Mouse (Mus musculus) myocyte (in vitro differentiated cells): ENCODE results near the gene Atf6b.

ENCODE experiments used
- CEBPB ChIP-seq: IDR thresholded peaks from 2 replicates; pipeline ENCODE4 v1.6.1; 2011; ENCODE audit warnings: mild to moderate bottlenecking, moderate library complexity; ENCODE audit not compliant: poor library complexity, insufficient read depth, severe bottlenecking
- E2F4 ChIP-seq: IDR thresholded peaks from one replicate; pipeline ENCODE4 v1.6.1; 2011; ENCODE audit warnings: mild to moderate bottlenecking, control low read depth, moderate library complexity; ENCODE audit not compliant: insufficient read depth
- MAX ChIP-seq: IDR thresholded peaks from one replicate; pipeline ENCODE4 v1.6.1; 2011; ENCODE audit warnings: low read depth, mild to moderate bottlenecking, control low read depth
- MYOD1 ChIP-seq, 3 experiments: IDR thresholded peaks; one replicate each; pipeline ENCODE4 v1.6.1; 2011; ENCODE audit warnings: control low read depth in 2 of 3, low read depth in 2 of 3, mild to moderate bottlenecking in 2 of 3, moderate library complexity in 1 of 3; ENCODE audit not compliant: insufficient read length in 2 of 3, control insufficient read depth in 1 of 3
- MYOG ChIP-seq, 3 experiments: IDR thresholded peaks; one replicate each; pipeline ENCODE4 v1.6.1; 2011; ENCODE audit warnings: control low read depth in 2 of 3, low read depth in 2 of 3, mild to moderate bottlenecking in 2 of 3; ENCODE audit not compliant: insufficient read length in 2 of 3, control insufficient read depth in 1 of 3, insufficient read depth in 1 of 3
- POLR2A ChIP-seq: IDR thresholded peaks from one replicate; pipeline ENCODE4 v1.6.1; 2011; ENCODE audit warnings: low read depth, mild to moderate bottlenecking, control low read depth, moderate library complexity; ENCODE audit not compliant: insufficient read length
- POLR2AphosphoS2 ChIP-seq: IDR thresholded peaks from one replicate; pipeline ENCODE4 v1.6.1; 2011; ENCODE audit warnings: low read depth, control low read depth; ENCODE audit not compliant: insufficient read length
- SRF ChIP-seq: IDR thresholded peaks from one replicate; pipeline ENCODE4 v1.6.1; 2011; ENCODE audit warnings: low read depth; ENCODE audit not compliant: control insufficient read depth, insufficient read length
- TCF12 ChIP-seq: IDR thresholded peaks from one replicate; pipeline ENCODE4 v1.6.1; 2011; ENCODE audit warnings: mild to moderate bottlenecking, control low read depth; ENCODE audit not compliant: poor library complexity, insufficient read depth, severe bottlenecking
- TCF3 ChIP-seq: IDR thresholded peaks from one replicate; pipeline ENCODE4 v1.6.1; 2011; ENCODE audit warnings: low read depth, control low read depth; ENCODE audit not compliant: insufficient read length

- no peak for TF ChIP-seq MYOD1 (IDR thresholded peaks at IDR 0.05; ENCODE audit: control insufficient read depth in 1 of 3, insufficient read length in 2 of 3, low read depth in 2 of 3)
- TF ChIP-seq MAX: no peak
- TF ChIP-seq POLR2A: no peak
- TF ChIP-seq TCF3: no peak
- no peak for TF ChIP-seq MYOG (IDR thresholded peaks at IDR 0.05; ENCODE audit: control insufficient read depth in 1 of 3, insufficient read depth in 1 of 3, insufficient read length in 2 of 3, low read depth in 2 of 3)
- TF ChIP-seq TCF12: no peak
- no peak for TF ChIP-seq CEBPB
- no peak for TF ChIP-seq SRF
- TF ChIP-seq POLR2AphosphoS2: no peak
- TF ChIP-seq E2F4: no peak
Measured at GRCm38 (mm10) chr17:34690458-34690857, 43.5 kb downstream of the Atf6b start.
